Comparison of ENCODE assay signal across 25 mouse cellular contexts in genomic region chr3:143565067-143565466, GRCm38 (mm10).
"Had no signal": no experiment of that assay in that cellular context is flagged by ENCODE, and none has a peak within 500 bp of the region (broad histone marks: within the 10 kb centered on the region; RNA-seq: fewer than 3 reads in every experiment).

No protein-coding gene starts in this region.

- H3K27me3 ChIP-seq: embryonic facial prominence, embryonic 12.5 days; embryonic facial prominence, embryonic 13.5 days; embryonic facial prominence, embryonic 15.5 days; forebrain, embryonic 12.5 days; forebrain, embryonic 13.5 days; forebrain, embryonic 15.5 days had no signal

- H3K4me1 ChIP-seq: embryonic facial prominence, embryonic 15.5 days; forebrain, embryonic 12.5 days; forebrain, embryonic 13.5 days; forebrain, embryonic 15.5 days; heart, embryonic 10.5 days had no signal

- H3K4me3 ChIP-seq: embryonic facial prominence, embryonic 10.5 days; embryonic facial prominence, embryonic 12.5 days; embryonic facial prominence, embryonic 13.5 days; embryonic facial prominence, embryonic 15.5 days; erythroblast, embryonic 14.5 days; forebrain, embryonic 10.5 days; forebrain, embryonic 12.5 days; forebrain, embryonic 13.5 days; forebrain, embryonic 15.5 days; gastrocnemius, adult 2 months; heart, adult 2 months; heart, embryonic 10.5 days had no signal

- H3K9ac ChIP-seq: embryonic facial prominence, embryonic 12.5 days; embryonic facial prominence, embryonic 13.5 days; embryonic facial prominence, embryonic 15.5 days; forebrain, embryonic 12.5 days; forebrain, embryonic 13.5 days; forebrain, embryonic 15.5 days; forebrain, postnatal 0 days had no signal

- H3K9me3 ChIP-seq: embryonic facial prominence, embryonic 10.5 days; embryonic facial prominence, embryonic 12.5 days; embryonic facial prominence, embryonic 13.5 days; embryonic facial prominence, embryonic 15.5 days; forebrain, embryonic 10.5 days; forebrain, embryonic 12.5 days; forebrain, embryonic 13.5 days; forebrain, embryonic 15.5 days; heart, embryonic 10.5 days had no signal

- DNase-seq: cerebellum, adult 9-11 months; cerebellum, postnatal 10 days; cerebellum, postnatal 14 days; cerebellum, postnatal 25 days; cerebellum, postnatal 36 days; embryo, embryonic 11 days; forebrain, postnatal 0 days; gastrocnemius, adult 2 months; gastrocnemius, postnatal 10 days; gastrocnemius, postnatal 14 days; gastrocnemius, postnatal 25 days; gastrocnemius, postnatal 36 days; heart, adult 11 months; heart, adult 18-20 months; heart, adult 2 months had no signal

- H3K36me3 ChIP-seq: embryonic facial prominence, embryonic 10.5 days; embryonic facial prominence, embryonic 12.5 days; embryonic facial prominence, embryonic 13.5 days; embryonic facial prominence, embryonic 15.5 days; forebrain, embryonic 10.5 days; forebrain, embryonic 12.5 days; forebrain, embryonic 15.5 days; heart, embryonic 10.5 days had no signal

- H3K4me2 ChIP-seq: embryonic facial prominence, embryonic 12.5 days; embryonic facial prominence, embryonic 13.5 days; embryonic facial prominence, embryonic 15.5 days; forebrain, embryonic 12.5 days; forebrain, embryonic 13.5 days; forebrain, embryonic 15.5 days had no signal

- H3K27ac ChIP-seq: embryonic facial prominence, embryonic 10.5 days; embryonic facial prominence, embryonic 12.5 days; embryonic facial prominence, embryonic 13.5 days; embryonic facial prominence, embryonic 15.5 days; forebrain, embryonic 10.5 days; forebrain, embryonic 12.5 days; forebrain, embryonic 13.5 days; forebrain, embryonic 15.5 days; gastrocnemius, adult 2 months; heart, adult 2 months; heart, embryonic 10.5 days had no signal
